ENCODE assay signal across 8 mouse cellular contexts in the genomic region with DNA sequence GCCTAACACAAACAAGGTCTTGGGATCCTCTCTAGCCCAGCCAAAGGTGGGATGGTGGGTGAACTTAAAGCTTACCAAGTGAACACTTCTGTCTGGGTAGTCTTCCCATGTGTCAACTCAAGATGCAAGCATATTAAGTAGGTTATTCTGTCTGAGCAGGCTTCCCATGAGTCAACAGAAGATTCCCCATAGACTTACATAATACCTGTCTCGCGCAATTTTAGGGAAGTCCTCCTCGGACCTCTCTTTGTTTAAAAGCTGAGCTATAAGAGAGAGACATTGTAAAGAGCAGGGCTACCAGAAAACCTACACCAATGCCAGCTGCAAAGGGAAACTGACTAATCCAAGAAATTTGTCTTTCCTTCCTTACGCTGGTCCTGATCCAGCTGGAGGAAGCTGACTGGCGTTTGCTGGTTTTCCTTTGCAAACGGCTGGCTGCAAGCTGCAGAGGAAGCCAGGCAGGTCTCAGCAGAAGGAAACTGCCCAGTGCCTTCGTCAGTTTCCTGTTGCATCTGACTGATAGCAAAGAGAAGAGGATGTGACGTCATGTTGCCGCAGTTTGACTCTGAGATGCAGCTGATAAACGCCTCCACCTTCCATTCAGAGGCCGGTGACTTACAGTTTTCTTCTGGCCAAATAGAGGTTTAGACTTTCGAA. TPM values are rescaled to one million over a fixed set of nuclear protein-coding genes. Genes with fewer than 3 reads are reported as not detected.
A peak's percentile ranks its signal among the peaks of the same experiment; 100 is the strongest.
DNase-seq lines count a peak whose midpoint lies in the region; ATAC-seq lines count a peak whose summit lies in the region.

No protein-coding gene starts in this region.

- H3K4me2 ChIP-seq in neural tube, embryonic 15.5 days = no peak overlapping the region
- peak overlapping the region; percentile 44 for H3K4me2 ChIP-seq in heart, embryonic 12.5 days

- DNase-seq in neural tube, embryonic 10.5 days (ENCODE audit: extremely low spot score, low spot score) = no peak
- DNase-seq in c-Kit-positive CD71-positive TER-119-positive erythroid progenitor cells, embryonic 14.5 days (ENCODE audit: low spot score) = peak; percentile 56
- DNase-seq in kidney, postnatal 36 days = peak; percentile 74 to 86
- peak; percentile 82 for DNase-seq in thymus, postnatal 25 days
- no peak for DNase-seq in testis, postnatal 14 days (ENCODE audit: low spot score)

- H3K27me3 ChIP-seq in neural tube, embryonic 15.5 days (replicated peaks) = no peaks in the 10 kb centered on the region
- H3K27me3 ChIP-seq in heart, embryonic 12.5 days (replicated peaks) = no peaks in the 10 kb centered on the region
- no peaks in the 10 kb centered on the region for H3K27me3 ChIP-seq in megakaryocyte, embryonic 14.5 days (replicated peaks)

- no peaks in the 10 kb centered on the region for H3K4me1 ChIP-seq in neural tube, embryonic 15.5 days
- peaks cover 3% of the 10 kb centered on the region; the same call in 1 of the 2 replicates for H3K4me1 ChIP-seq in heart, embryonic 12.5 days (replicated peaks)
- peaks cover 58% of the 10 kb centered on the region for H3K4me1 ChIP-seq in megakaryocyte, embryonic 14.5 days

- H3K4me3 ChIP-seq in neural tube, embryonic 15.5 days (replicated peaks) = no peak overlapping the region
- H3K4me3 ChIP-seq in heart, embryonic 12.5 days = peak overlapping the region; percentile 2; the same call in 1 of the 2 replicates
- peak overlapping the region; percentile 83 for H3K4me3 ChIP-seq in megakaryocyte, embryonic 14.5 days (replicated peaks)

- no peaks in the 10 kb centered on the region for H3K36me3 ChIP-seq in neural tube, embryonic 15.5 days
- no peaks in the 10 kb centered on the region for H3K36me3 ChIP-seq in heart, embryonic 12.5 days
- peaks cover 51% of the 10 kb centered on the region for H3K36me3 ChIP-seq in megakaryocyte, embryonic 14.5 days (replicated peaks; ENCODE audit: low read length)

- ATAC-seq in neural tube, embryonic 15.5 days (ENCODE audit: low FRiP score) = no peak
- peak; percentile 71 for ATAC-seq in heart, embryonic 12.5 days (ENCODE audit: insufficient number of reproducible peaks, low FRiP score)

- H3K9me3 ChIP-seq in neural tube, embryonic 15.5 days (replicated peaks) = no peaks in the 10 kb centered on the region
- no peaks in the 10 kb centered on the region for H3K9me3 ChIP-seq in heart, embryonic 12.5 days (replicated peaks)
- no peaks in the 10 kb centered on the region for H3K9me3 ChIP-seq in megakaryocyte, embryonic 14.5 days

- no peak overlapping the region for H3K9ac ChIP-seq in neural tube, embryonic 15.5 days (replicated peaks)
- H3K9ac ChIP-seq in heart, embryonic 12.5 days = no peak overlapping the region

- H3K27ac ChIP-seq in neural tube, embryonic 15.5 days (replicated peaks) = 0 out of 2 replicates have a peak overlapping the region, but pooled peaks have one; percentile 2
- H3K27ac ChIP-seq in heart, embryonic 12.5 days (ENCODE audit: poor library complexity, severe bottlenecking) = peak overlapping the region; percentile 85

- WGBS in neural tube, embryonic 15.5 days = 82% methylated on average over 12 of the region's 12 CpGs
- 42% methylated on average over 12 of the region's 12 CpGs for WGBS in heart, embryonic 12.5 days

RNA-seq across cellular contexts. Expression of gene Cdk17, which starts 36.6 kb away (rescaled TPM):
- polyA plus RNA-seq in neural tube, embryonic 15.5 days (2015; fragmentation: Nextera tagmentation; extraction: Ambion mirVana) = 39.5 and 41.2 TPM in 2 replicates
- 25.2 and 27.1 TPM in 2 replicates for polyA plus RNA-seq in heart, embryonic 12.5 days (2016; fragmentation: Nextera tagmentation; extraction: Ambion mirVana)
- polyA plus RNA-seq in megakaryocyte, embryonic 14.5 days (2012; ENCODE audit: insufficient read depth, low replicate concordance) = 2.3 TPM in 1 of 2 replicates, not detected in the other

RNA-seq across cellular contexts. Expression of gene Cfap54, which starts 42.7 kb away (rescaled TPM):
- 1.3 and 2.2 TPM in 2 replicates for polyA plus RNA-seq in neural tube, embryonic 15.5 days (2015; fragmentation: Nextera tagmentation; extraction: Ambion mirVana)
- polyA plus RNA-seq in heart, embryonic 12.5 days (2016; fragmentation: Nextera tagmentation; extraction: Ambion mirVana) = 0.55 TPM in 1 of 2 replicates, not detected in the other
- polyA plus RNA-seq in megakaryocyte, embryonic 14.5 days (2012; ENCODE audit: insufficient read depth, low replicate concordance) = 0.32 TPM in 1 of 2 replicates, not detected in the other

Comparison
In these comparisons a context has a peak if more than half of its experiments do, and no peak if none do; other contexts are left out.
1. DNase-seq: peak in c-Kit-positive CD71-positive TER-119-positive erythroid progenitor cells, embryonic 14.5 days (single experiment), kidney, postnatal 36 days (2 of 2) and thymus, postnatal 25 days (single experiment); none in neural tube, embryonic 10.5 days (single experiment) and testis, postnatal 14 days (single experiment).